In the genomic region with DNA sequence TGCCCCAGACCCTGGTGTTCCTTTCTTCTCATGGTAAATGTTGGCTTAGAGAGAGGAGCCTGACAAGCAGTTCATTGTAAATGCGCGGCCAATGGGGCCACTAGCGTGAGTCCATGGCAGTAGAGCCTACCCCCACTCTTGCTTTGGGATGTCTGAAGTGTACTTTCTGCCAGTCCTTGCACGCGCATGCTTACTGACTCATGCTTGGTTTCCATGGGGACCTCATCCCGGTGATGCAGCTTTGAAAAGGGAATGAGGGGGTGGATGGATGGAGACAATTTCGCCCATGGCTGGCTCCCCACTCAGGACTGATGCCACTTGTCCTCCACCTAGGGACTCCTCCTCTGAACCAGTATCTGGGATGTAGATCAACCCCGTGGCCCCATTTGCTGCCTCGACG, we compare ENCODE assay signal across 10 mouse cellular contexts. TPM values are rescaled to one million over a fixed set of nuclear protein-coding genes. Genes with fewer than 3 reads are reported as not detected.
DNase-seq lines count a peak whose midpoint lies in the region; ATAC-seq and TF ChIP-seq lines count a peak whose summit lies in the region.
"Had no signal": no experiment of that assay in that cellular context is flagged by ENCODE, and none has a peak within 500 bp of the region (broad histone marks: within the 10 kb centered on the region; RNA-seq: fewer than 3 reads in every experiment).

No protein-coding gene starts in this region.

- peak; percentile 91 for DNase-seq in right cerebral cortex, adult 18-20 months
- DNase-seq in right cerebral cortex, postnatal 4 days: no peak
- peak; percentile 78 to 81 for DNase-seq in left cerebral cortex, postnatal 36 days (ENCODE audit: low spot score in 2 of 2)
- DNase-seq in gastrocnemius, postnatal 36 days: no peak
- no peak for DNase-seq in cerebellum, postnatal 14 days
- DNase-seq: heart, postnatal 36 days; kidney, adult 9 months had no signal

- WGBS in hindbrain, embryonic 13.5 days: 42% methylated on average over 10 of the region's 10 CpGs
- 91% methylated on average over 10 of the region's 10 CpGs for WGBS in intestine, postnatal 0 days

- intact Hi-C loops in left cerebral cortex, postnatal 36 days (cut with DNase I): no loop called here
- intact Hi-C loops in gastrocnemius, postnatal 36 days (cut with DNase I): no loop called here

- no peak overlapping the region for H3K4me3 ChIP-seq in hindbrain, embryonic 13.5 days
- H3K4me3 ChIP-seq in intestine, postnatal 0 days (ENCODE audit: low read depth, low read length): no peak overlapping the region
- H3K4me3 ChIP-seq: stomach, embryonic 15.5 days had no signal

- no peak for TF ChIP-seq CTCF in intestine, postnatal 0 days (IDR thresholded peaks at IDR 0.05; ENCODE audit: low read depth)

- H3K4me1 ChIP-seq in hindbrain, embryonic 13.5 days (replicated peaks): peaks cover 64% of the 10 kb centered on the region
- H3K4me1 ChIP-seq in intestine, postnatal 0 days (replicated peaks; ENCODE audit: control insufficient read depth, insufficient read depth, low read length): peaks cover 14% of the 10 kb centered on the region

- 0 out of 2 replicates have a peak overlapping the region, but pooled peaks have one; percentile 17 for H3K4me2 ChIP-seq in hindbrain, embryonic 13.5 days
- H3K4me2 ChIP-seq in intestine, postnatal 0 days (replicated peaks; ENCODE audit: low read depth): no peak overlapping the region
- H3K4me2 ChIP-seq: stomach, embryonic 15.5 days had no signal

- ATAC-seq in hindbrain, embryonic 13.5 days (ENCODE audit: low FRiP score): no peak
- no peak for ATAC-seq in intestine, postnatal 0 days

- H3K36me3 ChIP-seq in hindbrain, embryonic 13.5 days: peaks cover 39% of the 10 kb centered on the region
- H3K36me3 ChIP-seq in intestine, postnatal 0 days (ENCODE audit: control insufficient read depth, insufficient read depth): peaks cover 29% of the 10 kb centered on the region

- H3K9ac ChIP-seq in hindbrain, embryonic 13.5 days: peak overlapping the region; percentile 19; the same call in 1 of the 2 replicates
- H3K9ac ChIP-seq in intestine, postnatal 0 days (ENCODE audit: low read depth, low read length): no peak overlapping the region
- H3K9ac ChIP-seq: stomach, embryonic 15.5 days had no signal

- no peaks in the 10 kb centered on the region for H3K9me3 ChIP-seq in hindbrain, embryonic 13.5 days
- H3K9me3 ChIP-seq in intestine, postnatal 0 days (ENCODE audit: control insufficient read depth): no peaks in the 10 kb centered on the region
- H3K9me3 ChIP-seq: stomach, embryonic 15.5 days had no signal

- H3K27me3 ChIP-seq in hindbrain, embryonic 13.5 days: no peaks in the 10 kb centered on the region
- H3K27me3 ChIP-seq in intestine, postnatal 0 days (replicated peaks; ENCODE audit: control insufficient read depth, insufficient read depth, low read length): no peaks in the 10 kb centered on the region
- H3K27me3 ChIP-seq: stomach, embryonic 15.5 days had no signal

- no peak overlapping the region for H3K27ac ChIP-seq in hindbrain, embryonic 13.5 days
- H3K27ac ChIP-seq in intestine, postnatal 0 days (ENCODE audit: low read depth, low read length): no peak overlapping the region
- H3K27ac ChIP-seq: stomach, embryonic 15.5 days had no signal

RNA-seq across cellular contexts. Expression of gene Kif21b, which starts 12.3 kb away (rescaled TPM):
- 43.7 and 44.2 TPM in 2 replicates for polyA plus RNA-seq in hindbrain, embryonic 13.5 days (2015; fragmentation: Nextera tagmentation; extraction: Ambion mirVana)
- 10 to 100 TPM; 52.0 to 68.8 TPM for total RNA-seq in left cerebral cortex, postnatal 36 days (2021)
- 5.5 and 6.4 TPM in 2 replicates for polyA plus RNA-seq in intestine, postnatal 0 days (2015; fragmentation: Nextera tagmentation; extraction: Ambion mirVana)
- 1 to 10 TPM in 1 of 2 experiments, under 1 TPM in 1; 0.62 to 1.1 TPM for total RNA-seq in gastrocnemius, postnatal 36 days (2021)

Comparison
In these comparisons a context has a peak if more than half of its experiments do, and no peak if none do; other contexts are left out.
1. DNase-seq: peak in right cerebral cortex, adult 18-20 months (single experiment) and left cerebral cortex, postnatal 36 days (2 of 2); none in right cerebral cortex, postnatal 4 days (single experiment), gastrocnemius, postnatal 36 days (0 of 2) and cerebellum, postnatal 14 days (0 of 2).
2. RNA of gene Kif21b, which starts 12.3 kb away (total RNA-seq): 52.0 to 68.8 TPM in left cerebral cortex, postnatal 36 days; 0.62 to 1.1 TPM in gastrocnemius, postnatal 36 days; every median in the first group is over 10 times any median in the second.